Mouse (Mus musculus): ENCODE measurements around the gene Adh6a.

GRCm38 (mm10) chr3:138273080-138273479 is 40.0 kb upstream of the Adh6a start:
- TF ChIP-seq CTCF (IDR thresholded peaks at IDR 0.05; ENCODE audit: control insufficient read depth, insufficient read depth, insufficient replicate concordance, low read depth, low read length) (no peak), POLR2A (IDR thresholded peaks at IDR 0.05; ENCODE audit: control insufficient read depth, low read depth, low read length) (no peak)

Measured in testis, adult 2 months (tissue).